Mouse (Mus musculus): Measurements from ENCODE around the gene Megf11. TPM values are rescaled to one million over a fixed set of nuclear protein-coding genes. Genes with fewer than 3 reads are reported as not detected.

Megf11 gene
- total RNA-seq, 4 experiments from 2014 or later: 0.81 to 1.8 (median 1.0) TPM

- no peak for DNase-seq (ENCODE audit: low spot score)
These were observed 172.6 kb downstream of the Megf11 start for GRCm38 (mm10) chr9:64557846-64558530.

- DNase-seq (ENCODE audit: low spot score): no peak
These were observed 178.9 kb downstream of the Megf11 start for GRCm38 (mm10) chr9:64564315-64564767.

GRCm38 (mm10) chr9:64565915-64566314, 180.5 kb downstream of the Megf11 start:
- DNase-seq (ENCODE audit: low spot score): no peak

DNA sequence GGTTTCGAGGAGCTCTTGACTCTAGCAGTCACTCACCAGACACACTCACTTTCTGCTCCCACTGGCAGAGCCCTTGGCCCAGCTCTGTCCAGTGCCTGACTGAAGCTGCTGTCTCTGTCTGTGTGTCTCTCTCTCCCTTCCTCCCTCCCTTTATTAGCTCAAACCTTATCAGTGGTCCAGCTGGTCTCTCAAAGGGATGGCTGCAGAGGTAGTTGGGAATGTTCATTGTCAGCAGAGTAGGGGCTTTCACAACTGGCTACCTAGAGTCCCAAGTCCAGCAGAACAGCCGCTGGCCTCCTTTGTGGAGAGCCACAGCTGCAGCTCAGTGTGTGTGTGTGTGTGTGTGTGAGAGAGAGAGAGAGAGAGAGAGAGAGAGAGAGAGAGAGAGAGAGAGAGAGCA, 180.9 kb downstream of the Megf11 start:
- no peak for DNase-seq (ENCODE audit: low spot score)

DNA sequence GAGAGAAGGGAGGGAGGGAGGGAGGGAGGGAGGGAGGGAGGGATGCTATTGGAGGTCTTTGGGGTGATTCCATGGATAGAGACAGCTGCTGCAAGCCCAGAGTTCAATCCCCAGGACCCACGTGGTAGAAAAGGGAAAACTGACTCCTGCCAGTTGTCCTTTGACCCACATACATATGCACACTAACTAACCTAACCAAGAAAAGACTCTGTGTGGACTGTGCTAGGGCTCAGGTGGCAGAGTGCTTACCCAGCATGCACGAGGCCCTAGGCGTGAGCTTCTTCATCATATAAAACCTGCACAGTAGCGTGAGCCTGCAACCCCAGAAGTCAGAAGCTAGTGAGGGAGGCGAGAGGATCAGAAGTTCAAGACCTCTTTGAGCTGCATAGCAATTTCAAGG, 182.1 kb downstream of the Megf11 start:
- no peak for DNase-seq (ENCODE audit: low spot score)

DNA sequence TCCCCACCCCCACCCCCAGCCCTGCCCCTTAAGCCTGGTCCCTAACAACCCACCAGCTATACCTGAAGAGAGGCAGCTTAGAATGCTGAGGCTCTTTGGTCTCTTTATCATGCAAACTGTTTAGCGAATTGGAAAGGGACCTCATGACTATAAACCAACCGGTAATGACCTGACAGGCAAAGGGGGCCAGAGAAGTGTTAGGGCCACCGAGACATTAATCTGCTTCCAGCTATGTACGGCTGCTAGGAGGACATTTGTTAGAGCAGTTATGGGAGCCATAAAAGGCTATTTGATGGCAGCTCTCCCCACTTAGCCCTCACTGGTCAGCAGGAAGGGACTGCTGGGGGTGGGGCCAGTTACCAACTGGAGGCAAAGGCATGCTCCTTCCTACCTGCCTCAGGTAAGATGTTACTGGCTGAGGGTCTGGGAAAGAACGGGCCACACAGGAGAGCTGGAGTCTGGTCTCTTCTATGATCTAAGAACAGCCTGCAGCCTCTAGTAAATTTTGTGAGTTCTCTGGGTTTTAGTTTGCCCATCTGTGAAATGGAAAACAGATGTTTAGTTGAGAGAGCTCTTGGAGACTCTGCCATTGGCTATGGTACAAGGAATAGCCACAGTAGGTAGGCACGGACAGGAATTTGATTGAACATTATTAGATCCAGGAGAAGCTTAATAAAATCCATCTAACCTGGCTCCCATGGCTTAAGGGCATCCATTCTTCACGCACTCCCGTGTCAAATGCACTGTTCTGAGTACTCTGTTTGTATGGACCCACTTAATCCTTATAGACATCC, 183.2 kb downstream of the Megf11 start:
- no peak for DNase-seq (ENCODE audit: low spot score)

DNA sequence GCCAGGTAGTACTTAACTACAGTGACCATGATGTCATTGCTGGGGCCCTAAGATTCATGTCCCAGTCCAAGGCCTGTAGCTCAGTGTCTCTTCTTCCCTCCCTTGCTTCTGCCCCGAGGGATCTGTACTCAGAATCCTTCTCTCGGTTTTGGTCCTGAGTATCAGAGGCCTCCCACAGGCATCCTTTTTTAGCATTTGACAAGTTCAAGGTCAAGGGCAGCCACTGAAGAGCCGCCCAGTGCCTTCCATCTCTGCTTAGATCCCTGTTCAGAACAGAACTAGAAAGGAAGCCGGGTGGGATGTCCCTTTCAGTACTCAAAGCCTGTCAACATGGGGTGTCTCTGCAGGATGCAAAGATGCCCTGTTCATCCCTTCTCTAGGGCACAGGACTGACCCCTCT, 185.0 kb downstream of the Megf11 start:
- no peak for DNase-seq (ENCODE audit: low spot score)

- no peak for DNase-seq (ENCODE audit: low spot score)
These were observed 185.7 kb downstream of the Megf11 start for GRCm38 (mm10) chr9:64571091-64571490.

GRCm38 (mm10) chr9:64572629-64573190, 187.3 kb downstream of the Megf11 start:
- DNase-seq (ENCODE audit: low spot score): peak; percentile 12

GRCm38 (mm10) chr9:64575658-64576057, 190.2 kb downstream of the Megf11 start:
- no peak for DNase-seq (ENCODE audit: low spot score)

- DNase-seq (ENCODE audit: low spot score): no peak
These were observed 190.9 kb downstream of the Megf11 start for GRCm38 (mm10) chr9:64576143-64576878.

GRCm38 (mm10) chr9:64577156-64577555, 191.7 kb downstream of the Megf11 start:
- DNase-seq (ENCODE audit: low spot score): no peak

- DNase-seq (ENCODE audit: low spot score): no peak
These were observed 192.6 kb downstream of the Megf11 start for GRCm38 (mm10) chr9:64578014-64578413.

GRCm38 (mm10) chr9:64579306-64579705, 193.9 kb downstream of the Megf11 start:
- DNase-seq (ENCODE audit: low spot score): no peak

DNA sequence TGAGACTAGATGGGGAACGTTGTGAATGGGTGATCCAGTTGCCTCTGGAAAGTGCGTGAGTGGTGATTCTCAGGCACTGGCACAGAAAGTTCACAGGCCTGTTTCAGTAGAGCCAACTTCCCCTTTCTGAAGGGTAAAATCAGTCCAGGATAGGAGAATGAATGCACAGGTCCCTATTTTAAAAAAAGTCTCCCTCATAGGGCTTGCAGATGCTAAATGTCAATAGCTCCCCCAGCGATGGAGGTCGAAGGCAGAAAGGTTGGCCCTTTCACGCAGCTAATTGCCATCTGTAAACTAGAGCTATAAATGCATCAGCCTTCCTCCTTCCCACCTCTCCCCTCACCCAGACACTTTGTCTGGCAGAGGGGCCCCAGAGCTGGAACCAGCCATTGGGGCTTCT, 200.9 kb downstream of the Megf11 start:
- no peak for DNase-seq (ENCODE audit: low spot score)

GRCm38 (mm10) chr9:64587991-64588390, 202.6 kb downstream of the Megf11 start:
- no peak for DNase-seq (ENCODE audit: low spot score)

DNA sequence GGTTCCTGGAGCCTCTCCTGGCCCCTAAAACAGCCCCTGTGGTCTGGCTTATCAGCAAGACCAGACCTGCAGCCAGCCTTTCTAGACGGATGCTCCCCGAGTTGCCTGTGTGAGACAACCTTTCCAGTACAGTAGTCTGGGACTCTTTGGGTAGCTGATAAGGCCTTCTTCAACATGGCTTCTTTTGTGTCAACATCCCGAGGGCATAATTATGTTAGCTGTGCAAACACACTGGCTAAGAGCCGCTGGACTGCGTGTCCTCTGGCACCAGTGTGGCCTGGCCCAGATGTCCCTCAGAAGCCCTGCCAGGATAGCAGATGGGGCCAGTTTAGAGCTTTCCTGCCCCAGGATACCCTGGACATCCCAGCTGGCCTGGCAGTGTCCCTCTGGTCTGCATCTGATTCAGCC, 205.2 kb downstream of the Megf11 start:
- DNase-seq (ENCODE audit: low spot score): peak; percentile 21

DNA sequence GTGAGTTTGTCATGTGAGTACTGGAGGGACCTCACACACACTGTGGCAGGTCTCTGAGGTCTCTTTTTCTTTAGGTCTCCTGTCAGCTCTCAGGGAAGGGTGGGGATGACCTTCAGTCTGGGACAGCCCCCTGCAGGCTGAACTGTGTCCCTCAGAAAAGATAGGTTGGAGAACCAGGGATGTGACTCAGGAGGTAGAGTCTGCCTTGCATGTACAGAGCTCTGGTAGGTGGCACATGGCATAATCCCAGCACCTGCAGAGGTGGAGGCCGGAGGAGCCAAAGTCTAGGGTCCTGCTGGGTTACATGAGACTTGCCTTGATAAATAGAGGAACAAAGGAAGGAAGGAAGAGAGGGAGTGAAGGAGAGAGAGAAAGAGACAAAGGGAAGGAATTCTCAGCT, 206.0 kb downstream of the Megf11 start:
- DNase-seq (ENCODE audit: low spot score): no peak

GRCm38 (mm10) chr9:64594442-64594841, 209.0 kb downstream of the Megf11 start:
- DNase-seq (ENCODE audit: low spot score): peak; percentile 17

- no peak for DNase-seq (ENCODE audit: low spot score)
These were observed 213.0 kb downstream of the Megf11 start for GRCm38 (mm10) chr9:64598427-64598826.

- no peak for DNase-seq (ENCODE audit: low spot score)
These were observed 215.3 kb downstream of the Megf11 start for GRCm38 (mm10) chr9:64600731-64601130.

DNA sequence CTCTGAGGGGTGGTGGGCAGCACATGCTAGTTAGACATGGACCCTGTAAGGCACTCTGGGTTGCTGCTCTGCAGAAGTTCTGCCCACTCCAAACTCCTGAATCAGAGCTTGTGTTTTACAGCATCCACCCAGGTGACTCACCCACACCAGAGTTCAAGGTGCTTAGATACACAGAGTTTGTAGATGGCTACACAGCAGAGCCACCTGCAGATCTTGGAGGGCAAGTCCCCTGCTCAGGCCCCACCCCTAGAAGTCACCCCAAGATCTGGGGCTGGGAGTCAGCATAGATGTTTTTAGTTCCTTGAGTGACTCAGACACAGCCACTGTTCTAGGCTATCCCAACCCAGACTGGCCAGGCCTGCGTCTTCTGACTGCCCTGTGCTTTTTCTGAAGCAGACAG, 217.5 kb downstream of the Megf11 start:
- DNase-seq (ENCODE audit: low spot score): no peak
